Mouse (Mus musculus) neural tube, embryonic 12.5 days (tissue): ENCODE data around the gene Tsen54. TPM values are rescaled to one million over a fixed set of nuclear protein-coding genes. Genes with fewer than 3 reads are reported as not detected.

Source experiments
- ATAC-seq: fragments of 200-750 bp; cut with Nextera tagmentation; 2 replicates; pipeline ENCODE4 v1.8.0; 2017; ENCODE audit warnings: low read depth, mild to moderate bottlenecking, moderate TSS enrichment, moderate library complexity; ENCODE audit not compliant: low FRiP score
- H3K27ac ChIP-seq: fragments of 300-500 bp; sonication (generic); 2 replicates; pipeline ENCODE4 v1.5.1; 2016
- H3K27me3 ChIP-seq: fragments of 300-500 bp; sonication (generic); replicated peaks from 2 replicates; pipeline ENCODE4 v1.6.1; 2016; ENCODE audit warnings: mild to moderate bottlenecking
- H3K36me3 ChIP-seq: fragments of 300-500 bp; sonication (generic); 2 replicates; pipeline ENCODE4 v1.6.1; 2016; ENCODE audit warnings: mild to moderate bottlenecking
- H3K4me1 ChIP-seq: fragments of 300-500 bp; sonication (generic); 2 replicates; pipeline ENCODE4 v1.6.1; 2016
- H3K4me2 ChIP-seq: fragments of 300-500 bp; sonication (generic); replicated peaks from 2 replicates; pipeline ENCODE4 v1.6.1; 2016; ENCODE audit warnings: mild to moderate bottlenecking
- H3K4me3 ChIP-seq: fragments of 300-500 bp; sonication (generic); 2 replicates; pipeline ENCODE4 v1.5.1; 2016
- H3K9ac ChIP-seq: fragments of 300-500 bp; sonication (generic); 2 replicates; pipeline ENCODE4 v1.6.1; 2016; ENCODE audit warnings: mild to moderate bottlenecking
- H3K9me3 ChIP-seq: fragments of 300-500 bp; sonication (generic); 2 replicates; pipeline ENCODE4 v1.6.1; 2016; ENCODE audit warnings: mild to moderate bottlenecking
- WGBS: fragments of 180-500 bp; shearing (Covaris S2); methylation state at CpG from one replicate; pipeline ENCODE4 v1.1.7; 2016; 5-methylcytosine and 5-hydroxymethylcytosine counted together
- polyA plus RNA-seq: library from polyadenylated mRNA; unstranded; fragments of >200 nt; fragmentation: Nextera tagmentation; extraction: Ambion mirVana; gene quantifications from 2 replicates; pipeline ENCODE4 v1.2.1, GENCODE M21; 2016

The Tsen54 gene
- polyA plus RNA-seq, 1 experiment from 2014 or later, result 26.4 TPM

GRCm38 (mm10) chr11:115780141-115781070, 34.1 kb upstream of the Tsen54 start:
- peaks cover 63% of the 10 kb centered on the region for H3K4me1 ChIP-seq
- no peaks in the 10 kb centered on the region for H3K9me3 ChIP-seq
- peak overlapping the region; percentile 42 for H3K9ac ChIP-seq
- peak overlapping the region; percentile 11 for H3K4me3 ChIP-seq
- H3K36me3 ChIP-seq, result peaks cover 10% of the 10 kb centered on the region
- H3K4me2 ChIP-seq, result peak overlapping the region; percentile 53
- peak overlapping the region; percentile 54 for H3K27ac ChIP-seq
- 12% methylated on average over 20 of the region's 20 CpGs for WGBS
- H3K27me3 ChIP-seq, result no peaks in the 10 kb centered on the region
- peak; percentile 67 for ATAC-seq

GRCm38 (mm10) chr11:115786473-115786872, 28.1 kb upstream of the Tsen54 start:
- no peak overlapping the region for H3K4me3 ChIP-seq
- no peak overlapping the region for H3K4me2 ChIP-seq
- H3K36me3 ChIP-seq, result peaks cover 57% of the 10 kb centered on the region
- no peak overlapping the region for H3K27ac ChIP-seq
- no peaks in the 10 kb centered on the region for H3K27me3 ChIP-seq
- H3K9me3 ChIP-seq, result no peaks in the 10 kb centered on the region
- 68% methylated on average over 6 of the region's 6 CpGs for WGBS
- no peak overlapping the region for H3K9ac ChIP-seq
- H3K4me1 ChIP-seq, result peaks cover 18% of the 10 kb centered on the region
- no peak for ATAC-seq

- H3K27me3 ChIP-seq, result no peaks in the 10 kb centered on the region
- H3K36me3 ChIP-seq, result peaks cover 90% of the 10 kb centered on the region
- no peak for ATAC-seq
- H3K4me3 ChIP-seq, result no peak overlapping the region
- no peak overlapping the region for H3K27ac ChIP-seq
- H3K9ac ChIP-seq, result no peak overlapping the region
- no peaks in the 10 kb centered on the region for H3K9me3 ChIP-seq
- 97% methylated on average over 7 of the region's 7 CpGs for WGBS
- H3K4me2 ChIP-seq, result no peak overlapping the region
- peaks cover 9% of the 10 kb centered on the region for H3K4me1 ChIP-seq
These were observed 24.7 kb upstream of the Tsen54 start for GRCm38 (mm10) chr11:115789787-115790186.

- Histone ChIP-seq H3K9ac (no peak overlapping the region), H3K27ac (no peak overlapping the region), H3K4me2 (no peak overlapping the region), H3K36me3 (peaks cover 97% of the 10 kb centered on the region), H3K4me3 (no peak overlapping the region), H3K27me3 (no peaks in the 10 kb centered on the region), H3K4me1 (no peaks in the 10 kb centered on the region), H3K9me3 (no peaks in the 10 kb centered on the region)
- ATAC-seq, result no peak
- 94% methylated on average over 16 of the region's 16 CpGs for WGBS
These were observed 22.6 kb upstream of the Tsen54 start for GRCm38 (mm10) chr11:115791919-115792318.

GRCm38 (mm10) chr11:115792353-115792752, 22.2 kb upstream of the Tsen54 start:
- Histone ChIP-seq H3K4me1 (no peaks in the 10 kb centered on the region), H3K4me3 (no peak overlapping the region), H3K4me2 (no peak overlapping the region), H3K9me3 (no peaks in the 10 kb centered on the region), H3K27me3 (no peaks in the 10 kb centered on the region), H3K36me3 (peaks cover 97% of the 10 kb centered on the region), H3K9ac (no peak overlapping the region), H3K27ac (no peak overlapping the region)
- 88% methylated on average over 14 of the region's 14 CpGs for WGBS
- no peak for ATAC-seq

GRCm38 (mm10) chr11:115796898-115797297, 17.6 kb upstream of the Tsen54 start:
- Histone ChIP-seq H3K9ac (no peak overlapping the region), H3K36me3 (peaks cover 99% of the 10 kb centered on the region), H3K27ac (no peak overlapping the region), H3K9me3 (no peaks in the 10 kb centered on the region), H3K27me3 (no peaks in the 10 kb centered on the region), H3K4me3 (no peak overlapping the region), H3K4me1 (no peaks in the 10 kb centered on the region), H3K4me2 (no peak overlapping the region)
- 85% methylated on average over 15 of the region's 15 CpGs for WGBS
- ATAC-seq, result no peak

GRCm38 (mm10) chr11:115797665-115798064, 16.9 kb upstream of the Tsen54 start:
- Histone ChIP-seq H3K9me3 (no peaks in the 10 kb centered on the region), H3K4me2 (no peak overlapping the region), H3K9ac (no peak overlapping the region), H3K4me3 (no peak overlapping the region), H3K27me3 (no peaks in the 10 kb centered on the region), H3K4me1 (no peaks in the 10 kb centered on the region), H3K27ac (no peak overlapping the region), H3K36me3 (peaks cover 99% of the 10 kb centered on the region)
- ATAC-seq, result no peak
- 89% methylated on average over 9 of the region's 9 CpGs for WGBS

GRCm38 (mm10) chr11:115800981-115801380, 13.5 kb upstream of the Tsen54 start:
- no peak for ATAC-seq
- no peak overlapping the region for H3K4me2 ChIP-seq
- H3K4me3 ChIP-seq, result no peak overlapping the region
- no peak overlapping the region for H3K27ac ChIP-seq
- H3K9me3 ChIP-seq, result no peaks in the 10 kb centered on the region
- H3K36me3 ChIP-seq, result peaks cover 92% of the 10 kb centered on the region
- no peak overlapping the region for H3K9ac ChIP-seq
- no peaks in the 10 kb centered on the region for H3K27me3 ChIP-seq
- no peaks in the 10 kb centered on the region for H3K4me1 ChIP-seq
- WGBS, result 91% methylated on average over 18 of the region's 18 CpGs

- H3K27me3 ChIP-seq, result no peaks in the 10 kb centered on the region
- H3K4me3 ChIP-seq, result no peak overlapping the region
- H3K4me2 ChIP-seq, result no peak overlapping the region
- peaks cover 82% of the 10 kb centered on the region for H3K36me3 ChIP-seq
- no peak for ATAC-seq
- WGBS, result 94% methylated on average over 24 of the region's 24 CpGs
- no peak overlapping the region for H3K9ac ChIP-seq
- no peak overlapping the region for H3K27ac ChIP-seq
- no peaks in the 10 kb centered on the region for H3K9me3 ChIP-seq
- H3K4me1 ChIP-seq, result peaks cover 13% of the 10 kb centered on the region
These were observed 11.3 kb upstream of the Tsen54 start for GRCm38 (mm10) chr11:115803072-115803709.

GRCm38 (mm10) chr11:115805005-115805404, 9.5 kb upstream of the Tsen54 start:
- Histone ChIP-seq H3K4me3 (no peak overlapping the region), H3K9ac (no peak overlapping the region), H3K27ac (no peak overlapping the region), H3K36me3 (peaks cover 66% of the 10 kb centered on the region), H3K9me3 (no peaks in the 10 kb centered on the region), H3K4me1 (peaks cover 31% of the 10 kb centered on the region), H3K27me3 (no peaks in the 10 kb centered on the region), H3K4me2 (no peak overlapping the region)
- ATAC-seq, result no peak
- WGBS, result 93% methylated on average over 7 of the region's 7 CpGs

GRCm38 (mm10) chr11:115806154-115806553, 8.4 kb upstream of the Tsen54 start:
- Histone ChIP-seq H3K36me3 (peaks cover 66% of the 10 kb centered on the region), H3K27ac (no peak overlapping the region), H3K4me2 (no peak overlapping the region), H3K27me3 (no peaks in the 10 kb centered on the region), H3K4me3 (no peak overlapping the region), H3K4me1 (peaks cover 42% of the 10 kb centered on the region), H3K9me3 (no peaks in the 10 kb centered on the region), H3K9ac (no peak overlapping the region)
- WGBS, result 95% methylated on average over 10 of the region's 10 CpGs
- ATAC-seq, result no peak

GRCm38 (mm10) chr11:115807306-115807705, 7.2 kb upstream of the Tsen54 start:
- ATAC-seq, result peak; percentile 30; the same call in 1 of the 2 replicates
- no peaks in the 10 kb centered on the region for H3K27me3 ChIP-seq
- WGBS, result 57% methylated on average over 6 of the region's 6 CpGs
- peak overlapping the region; percentile 37; the same call in 1 of the 2 replicates for H3K27ac ChIP-seq
- peak overlapping the region; percentile 94 for H3K4me2 ChIP-seq
- H3K4me1 ChIP-seq, result peaks cover 54% of the 10 kb centered on the region
- no peak overlapping the region for H3K4me3 ChIP-seq
- no peak overlapping the region for H3K9ac ChIP-seq
- H3K36me3 ChIP-seq, result peaks cover 61% of the 10 kb centered on the region
- no peaks in the 10 kb centered on the region for H3K9me3 ChIP-seq
